Mouse (Mus musculus) lung, embryonic 15.5 days (tissue): Measurements from ENCODE around the gene Olfr97. TPM values are rescaled to one million over a fixed set of nuclear protein-coding genes. Genes with fewer than 3 reads are reported as not detected.
"Not testable (repeated sequence)": the region's sequence is repeated elsewhere in the genome, so short reads cannot be mapped to it uniquely, and the experiment has no call there.

Source experiments
- ATAC-seq: fragments of 200-750 bp; cut with Nextera tagmentation; 2 replicates; pipeline ENCODE4 v1.8.0; 2017; ENCODE audit warnings: moderate number of reproducible peaks, borderline replicate concordance; ENCODE audit not compliant: low FRiP score, low TSS enrichment; ENCODE audit errors: extremely low read depth
- H3K27ac ChIP-seq: fragments of 300-500 bp; sonication (generic); 2 replicates; pipeline ENCODE4 v1.5.1; 2015; ENCODE audit warnings: moderate library complexity, mild to moderate bottlenecking, inconsistent platforms
- H3K27me3 ChIP-seq: fragments of 300-500 bp; sonication (generic); 2 replicates; pipeline ENCODE4 v1.6.1; 2015; ENCODE audit warnings: inconsistent platforms
- H3K36me3 ChIP-seq: fragments of 300-500 bp; sonication (generic); 2 replicates; pipeline ENCODE4 v1.6.1; 2015; ENCODE audit warnings: inconsistent platforms
- H3K4me1 ChIP-seq: fragments of 300-500 bp; sonication (generic); 2 replicates; pipeline ENCODE4 v1.6.1; 2015; ENCODE audit warnings: inconsistent platforms
- H3K4me2 ChIP-seq: fragments of 300-500 bp; sonication (generic); 2 replicates; pipeline ENCODE4 v1.6.1; 2015; ENCODE audit warnings: inconsistent platforms, mild to moderate bottlenecking, moderate library complexity
- H3K4me3 ChIP-seq: fragments of 300-500 bp; sonication (generic); 2 replicates; pipeline ENCODE4 v1.5.1; 2015; ENCODE audit warnings: mild to moderate bottlenecking, inconsistent platforms
- H3K9ac ChIP-seq: fragments of 300-500 bp; sonication (generic); 2 replicates; pipeline ENCODE4 v1.6.1; 2015; ENCODE audit warnings: inconsistent platforms
- H3K9me3 ChIP-seq: fragments of 300-500 bp; sonication (generic); 2 replicates; pipeline ENCODE4 v1.6.1; 2016; ENCODE audit warnings: inconsistent platforms
- WGBS: fragments of 180-500 bp; shearing (Covaris S2); methylation state at CpG from one replicate; pipeline ENCODE4 v1.1.7; 2015; 5-methylcytosine and 5-hydroxymethylcytosine counted together
- polyA plus RNA-seq: library from polyadenylated mRNA; unstranded; fragments of >200 nt; fragmentation: Nextera tagmentation; extraction: Ambion mirVana; gene quantifications from 2 replicates; pipeline ENCODE4 v1.2.1, GENCODE M21; 2015

Olfr97 gene
- not detected in 2 replicates for polyA plus RNA-seq

DNA sequence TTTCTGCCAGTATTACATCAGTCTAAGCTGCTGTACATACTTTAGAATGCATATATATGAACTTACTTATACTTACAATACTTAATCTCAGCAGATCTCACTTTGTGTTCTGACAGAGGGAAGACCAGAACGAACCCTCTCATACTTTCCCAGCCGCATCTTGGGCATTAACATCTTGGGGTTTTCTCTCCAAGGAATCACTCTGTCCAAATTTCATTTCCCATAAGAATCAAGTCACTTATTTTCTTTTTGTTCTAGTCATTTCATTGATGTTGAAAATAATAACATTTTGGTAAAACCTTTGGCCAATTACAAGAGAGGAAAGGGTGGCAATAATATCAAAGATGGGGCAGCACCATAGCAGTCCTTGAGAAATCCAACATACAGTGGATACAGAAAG, at the start of gene Olfr97:
Gene Olfr97 (minus strand): TSS at position 101 of the 400 bp plus-strand sequence.
- not testable (repeated sequence) for H3K27me3 ChIP-seq, H3K36me3 ChIP-seq, H3K9me3 ChIP-seq, ATAC-seq, H3K4me2 ChIP-seq, H3K4me3 ChIP-seq, H3K27ac ChIP-seq, H3K4me1 ChIP-seq, H3K9ac ChIP-seq
- WGBS: 83% methylated on average over 2 of the region's 2 CpGs

DNA sequence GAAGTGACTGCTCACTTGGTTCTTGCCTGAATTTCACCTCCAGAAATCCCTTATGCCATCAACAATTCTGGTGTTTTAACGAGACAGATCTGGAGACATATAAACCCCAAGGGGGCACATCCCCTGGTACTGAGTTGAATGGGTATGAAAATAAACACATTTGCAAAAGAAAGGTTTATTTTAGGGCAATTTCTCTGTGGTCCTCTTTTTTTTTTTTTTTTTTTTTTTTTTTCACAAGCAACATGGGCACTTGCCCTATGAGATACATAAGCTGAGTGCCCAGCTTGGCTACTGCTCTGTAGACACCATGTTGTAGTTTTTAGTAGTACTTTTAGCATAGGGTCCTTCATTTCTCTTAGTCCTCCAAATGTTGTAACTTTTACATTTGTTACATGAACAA, 46.2 kb upstream of the Olfr97 start, which contains the start of gene Olfr99:
Gene Olfr99 (minus strand): TSS at position 101 of the 400 bp plus-strand sequence.
- no peaks in the 10 kb centered on the region for H3K27me3 ChIP-seq
- WGBS: 67% methylated on average over 1 of the region's 1 CpGs
- no peak within 1 kb of the TSS for H3K4me3 ChIP-seq
- no peaks in the 10 kb centered on the region for H3K36me3 ChIP-seq
- H3K4me2 ChIP-seq: no peak within 1 kb of the TSS
- H3K9ac ChIP-seq: no peak within 1 kb of the TSS
- no peaks in the 10 kb centered on the region for H3K4me1 ChIP-seq
- no peak within 1 kb of the TSS for H3K27ac ChIP-seq
- no peaks in the 10 kb centered on the region for H3K9me3 ChIP-seq
- ATAC-seq: no peak

DNA sequence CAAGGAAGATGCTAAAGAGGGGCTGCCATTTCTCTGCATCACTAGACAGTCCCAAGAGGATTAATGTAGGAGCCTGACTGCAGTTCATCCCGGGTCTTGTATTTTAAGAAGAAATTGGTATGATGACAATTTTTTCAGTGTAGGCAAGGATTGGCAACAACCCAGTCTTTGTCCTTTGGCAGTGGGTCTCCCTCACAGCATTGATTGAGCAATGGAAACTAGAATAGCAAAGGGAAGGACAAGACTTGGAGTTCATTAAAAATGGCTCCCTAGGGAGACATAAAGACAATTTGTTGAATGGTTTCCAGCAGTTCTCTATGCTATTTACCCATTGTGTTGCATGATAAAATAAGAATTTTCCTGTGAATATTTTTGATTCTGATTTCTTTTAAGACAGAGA, 43.2 kb upstream of the Olfr97 start:
- Histone ChIP-seq H3K27ac (no peak overlapping the region), H3K27me3 (no peaks in the 10 kb centered on the region), H3K4me3 (no peak overlapping the region), H3K9me3 (no peaks in the 10 kb centered on the region), H3K4me2 (no peak overlapping the region), H3K9ac (no peak overlapping the region), H3K4me1 (no peaks in the 10 kb centered on the region), H3K36me3 (no peaks in the 10 kb centered on the region)
- 66% methylated on average over 1 of the region's 1 CpGs for WGBS
- ATAC-seq: no peak

DNA sequence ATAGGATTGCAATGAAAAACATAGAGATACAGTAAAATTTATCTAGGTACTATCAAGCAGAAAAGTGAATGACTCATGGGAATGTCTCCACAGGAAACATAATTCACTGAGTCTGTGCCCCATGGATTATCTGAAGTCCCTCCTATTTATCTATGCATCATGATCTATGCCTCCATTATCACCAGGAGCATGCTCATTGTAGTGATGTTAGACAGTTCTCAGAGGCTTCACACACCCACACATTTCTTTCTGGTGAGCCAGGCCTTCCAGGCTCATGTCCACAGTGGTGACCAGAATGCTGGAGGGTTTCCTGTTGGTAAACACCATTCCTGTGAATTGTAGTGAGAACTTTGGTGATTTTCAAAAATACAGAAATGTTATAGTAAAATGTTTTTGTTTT, 39.4 kb upstream of the Olfr97 start:
- no peak for ATAC-seq
- H3K36me3 ChIP-seq: no peaks in the 10 kb centered on the region
- no peaks in the 10 kb centered on the region for H3K9me3 ChIP-seq
- H3K4me3 ChIP-seq: no peak overlapping the region
- no peak overlapping the region for H3K9ac ChIP-seq
- no peak overlapping the region for H3K4me2 ChIP-seq
- no peaks in the 10 kb centered on the region for H3K4me1 ChIP-seq
- no peaks in the 10 kb centered on the region for H3K27me3 ChIP-seq
- no peak overlapping the region for H3K27ac ChIP-seq

DNA sequence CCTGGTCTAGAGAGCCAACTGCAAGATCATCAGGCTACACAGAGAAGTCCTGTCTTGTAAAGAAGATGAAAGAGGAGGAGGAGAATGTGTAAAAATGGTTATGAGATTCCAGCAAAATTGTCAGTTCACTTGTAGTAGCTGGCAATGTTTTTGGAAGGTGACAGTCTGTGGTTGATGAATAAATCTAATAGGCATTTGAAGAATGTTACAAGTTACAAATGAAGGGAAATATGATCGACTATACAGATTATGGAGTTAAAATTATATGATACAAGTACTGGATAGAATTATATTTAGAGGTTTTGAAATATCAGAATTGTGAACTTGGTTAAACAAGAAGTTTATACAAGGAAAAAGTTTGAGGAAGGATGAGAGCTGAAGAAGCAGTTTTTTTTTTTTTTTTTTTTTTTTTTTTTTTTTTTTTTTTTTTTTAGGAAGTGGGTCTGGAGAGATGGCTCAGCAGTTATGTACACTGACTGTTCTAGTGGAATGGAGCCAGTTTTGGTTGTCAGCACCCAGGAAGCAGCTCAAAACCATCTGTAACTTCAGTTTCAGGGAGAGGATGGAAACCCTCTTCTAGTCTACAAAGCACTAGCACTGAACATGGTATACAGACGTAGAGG, 38.6 kb upstream of the Olfr97 start:
- Histone ChIP-seq H3K27me3 (no peaks in the 10 kb centered on the region), H3K9me3 (no peaks in the 10 kb centered on the region), H3K27ac (no peak overlapping the region), H3K4me3 (no peak overlapping the region), H3K9ac (no peak overlapping the region), H3K36me3 (no peaks in the 10 kb centered on the region), H3K4me2 (no peak overlapping the region), H3K4me1 (no peaks in the 10 kb centered on the region)
- ATAC-seq: no peak
- 73% methylated on average over 2 of the region's 2 CpGs for WGBS

DNA sequence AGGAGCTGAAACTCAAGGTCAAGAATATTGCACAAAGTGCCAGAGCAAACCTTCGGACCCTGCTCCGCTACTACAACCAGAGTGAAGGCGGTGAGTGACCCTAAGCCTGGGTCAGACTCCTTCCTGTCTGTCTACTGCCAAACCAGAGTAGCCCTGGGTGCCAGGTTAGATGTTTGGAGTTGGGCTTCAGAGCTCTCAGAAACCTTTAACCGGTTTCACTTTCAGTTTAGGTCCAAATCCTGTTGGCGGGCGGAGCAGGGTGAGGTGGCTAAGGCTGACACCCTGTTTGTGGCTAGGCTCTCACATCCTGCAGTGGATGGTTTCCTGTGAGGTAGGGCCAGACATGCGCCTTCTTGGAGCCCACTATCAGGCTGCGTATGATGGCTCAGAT, 33.6 kb upstream of the Olfr97 start:
- 53% methylated on average over 8 of the region's 8 CpGs for WGBS

DNA sequence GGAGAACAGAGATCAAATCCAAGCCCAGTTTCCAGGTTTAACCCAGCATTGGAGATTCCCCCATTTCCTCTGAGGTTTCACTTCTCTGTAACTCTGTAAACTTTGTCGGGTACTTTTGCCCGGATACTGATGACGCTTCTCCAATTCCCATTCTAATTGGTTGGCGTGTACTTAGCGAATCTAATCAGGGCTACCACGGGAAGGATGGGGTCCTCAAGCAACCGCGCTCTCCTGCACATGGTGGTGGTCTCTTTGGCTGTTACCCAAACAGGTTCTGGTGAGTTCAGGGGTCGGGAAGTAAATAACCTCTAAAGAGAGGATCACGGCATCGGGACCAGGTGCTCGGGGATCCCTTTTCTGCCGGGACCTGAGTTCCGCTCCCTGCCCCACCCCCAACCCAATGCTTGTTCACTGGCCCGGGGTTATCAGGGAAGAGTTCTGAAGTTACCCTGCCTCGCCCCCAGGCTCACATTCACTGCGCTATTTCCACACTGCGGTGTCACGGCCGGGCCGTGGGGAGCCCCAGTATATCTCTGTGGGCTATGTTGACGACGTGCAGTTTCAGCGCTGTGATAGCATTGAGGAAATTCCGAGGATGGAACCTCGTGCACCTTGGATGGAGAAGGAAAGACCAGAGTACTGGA, 33.0 kb upstream of the Olfr97 start, which contains the start of gene H2-M3:
Gene H2-M3 (plus strand): TSS at position 163 of the 644 bp plus-strand sequence.
- H3K9ac ChIP-seq: no peak within 1 kb of the TSS
- ATAC-seq: peak; percentile 93
- WGBS: 1% methylated on average over 26 of the region's 26 CpGs

More for the DNA sequence above, 33.6 kb upstream of the Olfr97 start:
- no peaks in the 10 kb centered on the region for H3K27me3 ChIP-seq
- H3K9ac ChIP-seq: no peak overlapping the region
- no peak overlapping the region for H3K27ac ChIP-seq
- ATAC-seq: peak; percentile 43; the same call in 1 of the 2 replicates
- no peaks in the 10 kb centered on the region for H3K36me3 ChIP-seq
- H3K9me3 ChIP-seq: no peaks in the 10 kb centered on the region
- peak overlapping the region; percentile 95 for H3K4me2 ChIP-seq
- H3K4me3 ChIP-seq: peak overlapping the region; percentile 53
- H3K4me1 ChIP-seq: no peaks in the 10 kb centered on the region

DNA sequence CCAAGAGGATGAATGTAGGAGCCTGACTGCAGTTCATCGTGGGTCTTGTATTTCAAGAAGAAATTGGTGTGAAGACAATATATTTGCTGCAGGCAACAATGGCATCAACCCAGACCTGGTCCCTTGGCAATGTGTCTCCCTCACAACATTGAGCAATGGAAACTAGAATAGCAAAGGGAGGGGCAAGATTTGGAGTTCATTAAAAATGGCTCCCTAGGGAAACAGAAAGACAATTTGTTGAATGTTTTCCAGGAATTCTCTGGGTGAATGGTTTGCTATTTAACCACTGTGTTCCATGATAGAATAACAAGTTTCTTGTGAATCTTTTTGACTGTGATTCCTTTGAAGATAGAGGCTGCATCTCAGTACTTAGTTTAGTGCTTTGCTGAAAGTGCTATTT, 26.5 kb upstream of the Olfr97 start, which contains the start of gene Olfr98:
Gene Olfr98 (minus strand): TSS at position 124 of the 400 bp plus-strand sequence.
- Histone ChIP-seq H3K9ac (no peak within 1 kb of the TSS), H3K4me2 (no peak within 1 kb of the TSS), H3K27ac (no peak within 1 kb of the TSS), H3K27me3 (no peaks in the 10 kb centered on the region), H3K4me3 (no peak within 1 kb of the TSS), H3K4me1 (no peaks in the 10 kb centered on the region), H3K9me3 (no peaks in the 10 kb centered on the region), H3K36me3 (no peaks in the 10 kb centered on the region)
- WGBS: 71% methylated on average over 1 of the region's 1 CpGs
- ATAC-seq: no peak

More for the DNA sequence above, 33.0 kb upstream of the Olfr97 start, which contains the start of gene H2-M3:
- Histone ChIP-seq H3K27me3 (no peaks in the 10 kb centered on the region), H3K4me2 (peak within 1 kb of the TSS; percentile 95), H3K4me1 (no peaks in the 10 kb centered on the region), H3K36me3 (no peaks in the 10 kb centered on the region), H3K4me3 (peak within 1 kb of the TSS; percentile 53), H3K9me3 (no peaks in the 10 kb centered on the region), H3K27ac (no peak within 1 kb of the TSS)

DNA sequence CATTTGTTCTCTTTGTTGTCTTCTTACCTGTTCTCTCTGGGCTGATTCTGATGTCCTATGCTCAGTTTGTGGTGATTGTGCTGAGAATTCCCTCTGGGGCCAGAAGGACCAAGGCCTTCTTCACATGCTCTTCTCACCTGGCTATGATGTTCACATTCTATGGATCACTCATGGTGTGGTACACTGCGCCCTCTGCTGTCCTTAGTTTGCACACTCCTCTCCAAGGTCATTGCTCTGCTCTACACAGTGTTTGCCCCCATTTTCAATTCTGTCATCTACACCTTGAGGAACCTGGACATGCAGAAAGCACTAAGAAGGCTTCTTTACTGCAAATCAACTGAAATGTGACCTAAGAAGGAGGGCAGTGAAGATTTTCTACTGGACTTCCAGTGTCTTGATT, 13.4 kb upstream of the Olfr97 start:
- no peak overlapping the region for H3K9ac ChIP-seq
- H3K36me3 ChIP-seq: no peaks in the 10 kb centered on the region
- 9% methylated on average over 1 of the region's 1 CpGs for WGBS
- H3K9me3 ChIP-seq: no peaks in the 10 kb centered on the region
- H3K27ac ChIP-seq: no peak overlapping the region
- ATAC-seq: no peak
- no peak overlapping the region for H3K4me3 ChIP-seq
- no peak overlapping the region for H3K4me2 ChIP-seq
- H3K27me3 ChIP-seq: no peaks in the 10 kb centered on the region
- no peaks in the 10 kb centered on the region for H3K4me1 ChIP-seq

DNA sequence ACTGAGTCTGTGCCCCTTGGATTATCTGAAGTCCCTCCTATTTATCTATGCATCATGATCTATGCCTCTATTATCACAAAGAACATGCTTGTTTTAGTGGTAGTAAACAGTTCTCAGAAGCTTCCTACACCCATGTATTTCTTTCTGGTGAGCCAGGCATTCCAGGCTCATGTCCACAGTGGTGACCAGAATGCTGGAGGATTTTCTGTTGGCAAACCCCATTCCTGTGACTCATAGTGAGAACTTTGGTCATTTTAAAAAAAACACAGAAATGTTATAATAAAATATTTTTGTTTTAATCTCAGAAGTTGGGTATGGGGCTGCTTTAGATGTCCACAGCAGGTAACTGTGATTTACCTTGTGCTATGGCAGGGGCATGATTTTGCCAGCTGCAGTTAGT, 12.3 kb upstream of the Olfr97 start:
- no peaks in the 10 kb centered on the region for H3K27me3 ChIP-seq
- ATAC-seq: no peak

DNA sequence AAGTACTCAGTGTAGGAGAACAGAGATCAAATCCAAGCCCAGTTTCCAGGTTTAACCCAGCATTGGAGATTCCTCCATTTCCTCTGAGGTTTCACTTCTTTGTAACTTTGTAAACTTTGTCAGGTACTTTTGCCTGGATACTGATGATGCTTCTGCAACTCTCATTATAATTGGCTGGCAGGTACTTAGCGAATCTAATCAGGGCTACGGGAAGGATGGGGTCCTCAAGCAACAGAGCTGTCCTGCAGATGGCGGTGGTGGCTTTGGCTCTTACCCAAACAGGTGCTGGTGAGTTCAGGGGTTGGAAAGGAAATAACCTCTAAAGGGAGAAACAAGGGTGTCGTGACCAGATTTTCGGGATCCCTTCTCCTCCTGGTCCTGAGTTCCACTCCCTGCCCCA, 9.6 kb upstream of the Olfr97 start:
- 27% methylated on average over 5 of the region's 5 CpGs for WGBS

More for the DNA sequence above, 12.3 kb upstream of the Olfr97 start:
- H3K9ac ChIP-seq: no peak overlapping the region
- no peak overlapping the region for H3K4me2 ChIP-seq
- no peak overlapping the region for H3K4me3 ChIP-seq
- H3K9me3 ChIP-seq: no peaks in the 10 kb centered on the region
- H3K36me3 ChIP-seq: no peaks in the 10 kb centered on the region
- H3K4me1 ChIP-seq: no peaks in the 10 kb centered on the region
- H3K27ac ChIP-seq: no peak overlapping the region

DNA sequence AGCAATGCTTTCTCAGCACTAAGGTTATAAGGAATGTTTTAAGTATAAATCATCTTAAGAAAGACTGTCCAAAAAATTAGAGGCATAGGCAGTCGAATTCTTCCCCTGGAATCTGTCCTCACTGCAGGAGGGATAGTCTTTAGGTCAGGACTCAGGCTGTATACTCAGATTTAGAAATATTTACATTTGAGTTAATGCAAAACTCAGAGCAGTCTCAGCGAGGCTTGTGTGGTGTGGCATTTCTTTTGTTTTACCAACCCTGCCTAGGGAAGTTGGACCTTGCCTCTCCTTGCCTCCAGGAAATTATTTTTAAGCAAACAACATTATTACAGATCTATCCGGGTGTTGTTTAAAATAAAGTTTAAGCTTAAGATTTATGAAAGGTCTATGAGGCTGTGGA, 5.1 kb upstream of the Olfr97 start:
- no peak overlapping the region for H3K9ac ChIP-seq
- no peaks in the 10 kb centered on the region for H3K4me1 ChIP-seq
- WGBS: 22% methylated on average over 3 of the region's 3 CpGs
- H3K4me3 ChIP-seq: no peak overlapping the region
- H3K27ac ChIP-seq: no peak overlapping the region
- no peak for ATAC-seq
- H3K4me2 ChIP-seq: no peak overlapping the region
- H3K36me3 ChIP-seq: no peaks in the 10 kb centered on the region
- no peaks in the 10 kb centered on the region for H3K9me3 ChIP-seq
- H3K27me3 ChIP-seq: no peaks in the 10 kb centered on the region

More for the DNA sequence above, 9.6 kb upstream of the Olfr97 start:
- H3K27ac ChIP-seq: no peak overlapping the region
- no peaks in the 10 kb centered on the region for H3K36me3 ChIP-seq
- no peak overlapping the region for H3K4me3 ChIP-seq
- no peaks in the 10 kb centered on the region for H3K4me1 ChIP-seq
- H3K27me3 ChIP-seq: no peaks in the 10 kb centered on the region
- no peak overlapping the region for H3K4me2 ChIP-seq
- no peak overlapping the region for H3K9ac ChIP-seq
- no peak for ATAC-seq
- no peaks in the 10 kb centered on the region for H3K9me3 ChIP-seq
